Mouse (Mus musculus) heart, embryonic 15.5 days (tissue): Measurements from ENCODE around the gene Zfp316. TPM values are rescaled to one million over a fixed set of nuclear protein-coding genes. Genes with fewer than 3 reads are reported as not detected.

ENCODE experiments used
- ATAC-seq: fragments of 200-750 bp; cut with Nextera tagmentation; replicated peaks from 2 replicates; pipeline ENCODE4 v1.8.0; 2017; ENCODE audit warnings: low read depth, moderate TSS enrichment; ENCODE audit not compliant: insufficient number of reproducible peaks, insufficient read depth, low FRiP score
- H3K27ac ChIP-seq: fragments of 300-500 bp; sonication (generic); 2 replicates; pipeline ENCODE4 v1.5.1; 2015; ENCODE audit warnings: mild to moderate bottlenecking, inconsistent platforms
- H3K27me3 ChIP-seq: fragments of 300-500 bp; sonication (generic); 2 replicates; pipeline ENCODE4 v1.6.1; 2015; ENCODE audit warnings: inconsistent platforms
- H3K36me3 ChIP-seq: fragments of 300-500 bp; sonication (generic); 2 replicates; pipeline ENCODE4 v1.6.1; 2015; ENCODE audit warnings: mild to moderate bottlenecking, inconsistent platforms
- H3K4me1 ChIP-seq: fragments of 300-500 bp; sonication (generic); replicated peaks from 2 replicates; pipeline ENCODE4 v1.6.1; 2015; ENCODE audit warnings: inconsistent platforms
- H3K4me2 ChIP-seq: fragments of 300-500 bp; sonication (generic); 2 replicates; pipeline ENCODE4 v1.6.1; 2015; ENCODE audit warnings: inconsistent platforms, mild to moderate bottlenecking, moderate library complexity
- H3K4me3 ChIP-seq: fragments of 300-500 bp; sonication (generic); 2 replicates; pipeline ENCODE4 v1.5.1; 2015; ENCODE audit warnings: mild to moderate bottlenecking, inconsistent platforms
- H3K9ac ChIP-seq: fragments of 300-500 bp; sonication (generic); 2 replicates; pipeline ENCODE4 v1.6.1; 2015; ENCODE audit warnings: mild to moderate bottlenecking, inconsistent platforms
- H3K9me3 ChIP-seq: fragments of 300-500 bp; sonication (generic); replicated peaks from 2 replicates; pipeline ENCODE4 v1.6.1; 2016; ENCODE audit warnings: inconsistent platforms
- WGBS: fragments of 180-500 bp; shearing (Covaris S2); methylation state at CpG from one replicate; pipeline ENCODE4 v1.1.7; 2015; ENCODE audit warnings: mixed read lengths; 5-methylcytosine and 5-hydroxymethylcytosine counted together
- polyA plus RNA-seq: library from polyadenylated mRNA; unstranded; fragments of >200 nt; fragmentation: Nextera tagmentation; extraction: Ambion mirVana; gene quantifications from 2 replicates; pipeline ENCODE4 v1.2.1, GENCODE M21; 2015

Gene Zfp316
- polyA plus RNA-seq, 1 experiment from 2014 or later: 2.2 TPM

GRCm38 (mm10) chr5:143275761-143276160 lies 5.9 kb upstream of the Zfp316 start:
- H3K9ac ChIP-seq: no peak overlapping the region
- no peak overlapping the region for H3K4me2 ChIP-seq
- no peak overlapping the region for H3K4me3 ChIP-seq
- 45% methylated on average over 5 of the region's 5 CpGs for WGBS
- H3K4me1 ChIP-seq: peaks cover 4% of the 10 kb centered on the region; the same call in 1 of the 2 replicates
- H3K27me3 ChIP-seq: peaks cover 52% of the 10 kb centered on the region
- ATAC-seq: no peak
- H3K9me3 ChIP-seq: no peaks in the 10 kb centered on the region
- H3K27ac ChIP-seq: no peak overlapping the region
- H3K36me3 ChIP-seq: no peaks in the 10 kb centered on the region

- Histone ChIP-seq H3K36me3 (no peaks in the 10 kb centered on the region), H3K4me1 (peaks cover 21% of the 10 kb centered on the region), H3K4me2 (no peak overlapping the region), H3K9ac (no peak overlapping the region), H3K27ac (no peak overlapping the region), H3K27me3 (peaks cover 32% of the 10 kb centered on the region), H3K4me3 (no peak overlapping the region), H3K9me3 (no peaks in the 10 kb centered on the region)
- 87% methylated on average over 16 of the region's 16 CpGs for WGBS
- no peak for ATAC-seq
Observed at GRCm38 (mm10) chr5:143272540-143273330, 2.9 kb upstream of the Zfp316 start.

- Histone ChIP-seq H3K27ac (no peak overlapping the region), H3K4me2 (no peak overlapping the region), H3K36me3 (no peaks in the 10 kb centered on the region), H3K9ac (no peak overlapping the region), H3K4me3 (no peak overlapping the region), H3K9me3 (no peaks in the 10 kb centered on the region), H3K4me1 (peaks cover 21% of the 10 kb centered on the region), H3K27me3 (peaks cover 27% of the 10 kb centered on the region)
- no peak for ATAC-seq
- WGBS: 64% methylated on average over 3 of the region's 3 CpGs
Observed at GRCm38 (mm10) chr5:143272108-143272507, 2.3 kb upstream of the Zfp316 start.

GRCm38 (mm10) chr5:143271642-143272041 lies 1.8 kb upstream of the Zfp316 start:
- WGBS: 65% methylated on average over 6 of the region's 6 CpGs
- ATAC-seq: no peak

GRCm38 (mm10) chr5:143270151-143270519 lies 313 bp upstream of the Zfp316 start:
- H3K4me3 ChIP-seq: peak overlapping the region; percentile 98
- H3K27ac ChIP-seq: peak overlapping the region; percentile 84
- no peaks in the 10 kb centered on the region for H3K9me3 ChIP-seq
- no peak for ATAC-seq
- H3K4me1 ChIP-seq: peaks cover 21% of the 10 kb centered on the region
- 7% methylated on average over 12 of the region's 12 CpGs for WGBS
- peak overlapping the region; percentile 97 for H3K4me2 ChIP-seq
- H3K36me3 ChIP-seq: no peaks in the 10 kb centered on the region
- peaks cover 7% of the 10 kb centered on the region for H3K27me3 ChIP-seq
- peak overlapping the region; percentile 97 for H3K9ac ChIP-seq

More at GRCm38 (mm10) chr5:143271642-143272041, 1.8 kb upstream of the Zfp316 start:
- Histone ChIP-seq H3K36me3 (no peaks in the 10 kb centered on the region), H3K27ac (no peak overlapping the region), H3K4me1 (peaks cover 21% of the 10 kb centered on the region), H3K27me3 (peaks cover 22% of the 10 kb centered on the region), H3K9me3 (no peaks in the 10 kb centered on the region), H3K4me2 (no peak overlapping the region), H3K9ac (no peak overlapping the region), H3K4me3 (no peak overlapping the region)

- H3K9ac ChIP-seq: peak overlapping the region; percentile 97
- H3K9me3 ChIP-seq: no peaks in the 10 kb centered on the region
- peaks cover 21% of the 10 kb centered on the region for H3K4me1 ChIP-seq
- H3K27ac ChIP-seq: peak overlapping the region; percentile 84; the same call in 1 of the 2 replicates
- peak overlapping the region; percentile 97 for H3K4me2 ChIP-seq
- 31% methylated on average over 8 of the region's 8 CpGs for WGBS
- 0 out of 2 replicates have a peak, but pooled peaks cover 2% of the 10 kb centered on the region for H3K36me3 ChIP-seq
- ATAC-seq: no peak
- H3K27me3 ChIP-seq: no peaks in the 10 kb centered on the region
- peak overlapping the region; percentile 98 for H3K4me3 ChIP-seq
Observed at GRCm38 (mm10) chr5:143268985-143269362, 848 bp downstream of the Zfp316 start.

GRCm38 (mm10) chr5:143266794-143267193 lies 3.0 kb downstream of the Zfp316 start:
- Histone ChIP-seq H3K4me1 (peaks cover 21% of the 10 kb centered on the region), H3K9ac (no peak overlapping the region), H3K9me3 (no peaks in the 10 kb centered on the region), H3K27me3 (no peaks in the 10 kb centered on the region), H3K4me2 (no peak overlapping the region), H3K27ac (no peak overlapping the region), H3K4me3 (no peak overlapping the region), H3K36me3 (peaks cover 21% of the 10 kb centered on the region)
- WGBS: 88% methylated on average over 6 of the region's 6 CpGs
- no peak for ATAC-seq

GRCm38 (mm10) chr5:143265409-143265808 lies 4.4 kb downstream of the Zfp316 start:
- H3K9me3 ChIP-seq: no peaks in the 10 kb centered on the region
- no peaks in the 10 kb centered on the region for H3K27me3 ChIP-seq
- ATAC-seq: no peak
- H3K27ac ChIP-seq: no peak overlapping the region
- no peak overlapping the region for H3K9ac ChIP-seq
- H3K4me2 ChIP-seq: no peak overlapping the region
- peaks cover 26% of the 10 kb centered on the region for H3K36me3 ChIP-seq
- H3K4me1 ChIP-seq: peaks cover 14% of the 10 kb centered on the region
- H3K4me3 ChIP-seq: no peak overlapping the region
- 44% methylated on average over 1 of the region's 1 CpGs for WGBS

- ATAC-seq: no peak
Observed at GRCm38 (mm10) chr5:143264689-143265088, 5.1 kb downstream of the Zfp316 start.

GRCm38 (mm10) chr5:143261636-143262035 lies 8.2 kb downstream of the Zfp316 start:
- no peak overlapping the region for H3K4me2 ChIP-seq
- H3K27ac ChIP-seq: no peak overlapping the region
- H3K4me3 ChIP-seq: no peak overlapping the region
- peaks cover 26% of the 10 kb centered on the region for H3K36me3 ChIP-seq
- 84% methylated on average over 8 of the region's 8 CpGs for WGBS
- H3K4me1 ChIP-seq: no peaks in the 10 kb centered on the region
- H3K9ac ChIP-seq: no peak overlapping the region
- H3K9me3 ChIP-seq: no peaks in the 10 kb centered on the region
- H3K27me3 ChIP-seq: peaks cover 27% of the 10 kb centered on the region
- ATAC-seq: no peak

More at GRCm38 (mm10) chr5:143264689-143265088, 5.1 kb downstream of the Zfp316 start:
- Histone ChIP-seq H3K9me3 (no peaks in the 10 kb centered on the region), H3K27me3 (peaks cover 1% of the 10 kb centered on the region; the same call in 1 of the 2 replicates), H3K36me3 (peaks cover 26% of the 10 kb centered on the region), H3K4me2 (no peak overlapping the region), H3K9ac (no peak overlapping the region), H3K27ac (no peak overlapping the region), H3K4me3 (no peak overlapping the region), H3K4me1 (peaks cover 9% of the 10 kb centered on the region)
- WGBS: 83% methylated on average over 10 of the region's 10 CpGs

- no peak overlapping the region for H3K9ac ChIP-seq
- no peak overlapping the region for H3K4me2 ChIP-seq
- H3K4me3 ChIP-seq: no peak overlapping the region
- no peaks in the 10 kb centered on the region for H3K9me3 ChIP-seq
- no peak for ATAC-seq
- H3K36me3 ChIP-seq: peaks cover 11% of the 10 kb centered on the region
- H3K4me1 ChIP-seq: peaks cover 25% of the 10 kb centered on the region
- 91% methylated on average over 5 of the region's 5 CpGs for WGBS
- H3K27me3 ChIP-seq: peaks cover 85% of the 10 kb centered on the region
- no peak overlapping the region for H3K27ac ChIP-seq
Observed at GRCm38 (mm10) chr5:143255802-143256201, 14.0 kb downstream of the Zfp316 start.

- Histone ChIP-seq H3K4me2 (no peak overlapping the region), H3K4me1 (peaks cover 25% of the 10 kb centered on the region), H3K9ac (no peak overlapping the region), H3K27ac (no peak overlapping the region), H3K27me3 (peaks cover 89% of the 10 kb centered on the region), H3K9me3 (no peaks in the 10 kb centered on the region), H3K4me3 (peak overlapping the region; percentile 47; the same call in 1 of the 2 replicates), H3K36me3 (peaks cover 11% of the 10 kb centered on the region)
- no peak for ATAC-seq
- WGBS: 37% methylated on average over 24 of the region's 24 CpGs
Observed at GRCm38 (mm10) chr5:143255131-143255519, 14.7 kb downstream of the Zfp316 start.
